Mouse (Mus musculus) kidney, postnatal 0 days (tissue): ENCODE results near the gene Gsdma3. TPM values are rescaled to one million over a fixed set of nuclear protein-coding genes. Genes with fewer than 3 reads are reported as not detected.

Experiments
- ATAC-seq: fragments of 200-750 bp; cut with Nextera tagmentation; replicated peaks from 2 replicates; pipeline ENCODE4 v1.8.0; 2017; ENCODE audit warnings: low read depth, moderate number of reproducible peaks, moderate TSS enrichment, moderate library complexity; ENCODE audit not compliant: low FRiP score
- DNase-seq: peaks from one replicate; pipeline ENCODE4 v3.0.0-alpha.2; 2016; ENCODE audit warnings: low spot score
- H3K27ac ChIP-seq: fragments of 300-500 bp; sonication (generic); 2 replicates; pipeline ENCODE4 v1.5.1; 2014; ENCODE audit warnings: mild to moderate bottlenecking
- H3K27me3 ChIP-seq: fragments of 300-500 bp; sonication (generic); 2 replicates; pipeline ENCODE4 v1.6.1; 2014; ENCODE audit warnings: low read length, mixed read lengths; ENCODE audit not compliant: insufficient read depth
- H3K36me3 ChIP-seq: fragments of 300-500 bp; sonication (generic); 2 replicates; pipeline ENCODE4 v1.6.1; 2014; ENCODE audit warnings: low read length, mixed read lengths; ENCODE audit not compliant: insufficient read depth
- H3K4me1 ChIP-seq: fragments of 300-500 bp; sonication (generic); replicated peaks from 2 replicates; pipeline ENCODE4 v1.6.1; 2014; ENCODE audit warnings: antibody characterized with exemption, low read length, mixed read lengths; ENCODE audit not compliant: insufficient read depth
- H3K4me2 ChIP-seq: fragments of 300-500 bp; sonication (generic); 2 replicates; pipeline ENCODE4 v1.6.1; 2014; ENCODE audit warnings: mild to moderate bottlenecking, low read length, moderate library complexity, mixed read lengths
- H3K4me3 ChIP-seq: fragments of 300-500 bp; sonication (generic); replicated peaks from 2 replicates; pipeline ENCODE4 v1.5.1; 2014; ENCODE audit warnings: low read depth, low read length
- H3K9ac ChIP-seq: fragments of 300-500 bp; sonication (generic); 2 replicates; pipeline ENCODE4 v1.6.1; 2014; ENCODE audit warnings: low read depth, low read length
- H3K9me3 ChIP-seq: fragments of 300-500 bp; sonication (generic); replicated peaks from 2 replicates; pipeline ENCODE4 v1.6.1; 2016; ENCODE audit warnings: low read length, inconsistent platforms, mixed read lengths
- CTCF ChIP-seq: IDR thresholded peaks from 2 replicates; pipeline ENCODE4 v1.5.1; 2016; ENCODE audit warnings: antibody characterized with exemption, low read depth, mild to moderate bottlenecking, moderate library complexity
- WGBS: fragments of 180-500 bp; shearing (Covaris S2); extraction: QIAGEN DNeasy Blood & Tissue Kit; methylation state at CpG from one replicate; pipeline ENCODE4 v1.1.7; 2014; 5-methylcytosine and 5-hydroxymethylcytosine counted together
- polyA plus RNA-seq: library from polyadenylated mRNA; unstranded; fragments of >200 nt; fragmentation: Nextera tagmentation; extraction: Ambion mirVana; gene quantifications from 2 replicates; pipeline ENCODE4 v1.2.1, GENCODE M21; 2015

Gene Gsdma3
- not detected in 2 replicates for polyA plus RNA-seq

- TF ChIP-seq CTCF: no peak
- no peak for ATAC-seq
- H3K36me3 ChIP-seq: no peaks in the 10 kb centered on the region
- H3K27ac ChIP-seq: no peak within 1 kb of the TSS
- H3K4me2 ChIP-seq: no peak within 1 kb of the TSS
- 88% methylated on average over 10 of the region's 10 CpGs for WGBS
- no peak within 1 kb of the TSS for H3K4me3 ChIP-seq
- no peaks in the 10 kb centered on the region for H3K9me3 ChIP-seq
- H3K27me3 ChIP-seq: no peaks in the 10 kb centered on the region
- no peak for DNase-seq
- no peaks in the 10 kb centered on the region for H3K4me1 ChIP-seq
- no peak within 1 kb of the TSS for H3K9ac ChIP-seq
Observed at GRCm38 (mm10) chr11:98625611-98626410, at the start of gene Gsdma3, which contains the start of gene Gm12355. TSS of gene Gsdma3 (plus strand) at chr11:98626360. TSS of gene Gm12355 (minus strand) at chr11:98625661.

GRCm38 (mm10) chr11:98577776-98578175, 48.4 kb upstream of the Gsdma3 start:
- Histone ChIP-seq H3K27ac (no peak overlapping the region), H3K4me3 (no peak overlapping the region), H3K4me2 (no peak overlapping the region), H3K9ac (no peak overlapping the region), H3K9me3 (no peaks in the 10 kb centered on the region), H3K36me3 (peaks cover 13% of the 10 kb centered on the region; the same call in 1 of the 2 replicates), H3K27me3 (no peaks in the 10 kb centered on the region), H3K4me1 (no peaks in the 10 kb centered on the region)
- no peak for TF ChIP-seq CTCF
- DNase-seq: no peak
- ATAC-seq: no peak
- 83% methylated on average over 5 of the region's 5 CpGs for WGBS

DNA sequence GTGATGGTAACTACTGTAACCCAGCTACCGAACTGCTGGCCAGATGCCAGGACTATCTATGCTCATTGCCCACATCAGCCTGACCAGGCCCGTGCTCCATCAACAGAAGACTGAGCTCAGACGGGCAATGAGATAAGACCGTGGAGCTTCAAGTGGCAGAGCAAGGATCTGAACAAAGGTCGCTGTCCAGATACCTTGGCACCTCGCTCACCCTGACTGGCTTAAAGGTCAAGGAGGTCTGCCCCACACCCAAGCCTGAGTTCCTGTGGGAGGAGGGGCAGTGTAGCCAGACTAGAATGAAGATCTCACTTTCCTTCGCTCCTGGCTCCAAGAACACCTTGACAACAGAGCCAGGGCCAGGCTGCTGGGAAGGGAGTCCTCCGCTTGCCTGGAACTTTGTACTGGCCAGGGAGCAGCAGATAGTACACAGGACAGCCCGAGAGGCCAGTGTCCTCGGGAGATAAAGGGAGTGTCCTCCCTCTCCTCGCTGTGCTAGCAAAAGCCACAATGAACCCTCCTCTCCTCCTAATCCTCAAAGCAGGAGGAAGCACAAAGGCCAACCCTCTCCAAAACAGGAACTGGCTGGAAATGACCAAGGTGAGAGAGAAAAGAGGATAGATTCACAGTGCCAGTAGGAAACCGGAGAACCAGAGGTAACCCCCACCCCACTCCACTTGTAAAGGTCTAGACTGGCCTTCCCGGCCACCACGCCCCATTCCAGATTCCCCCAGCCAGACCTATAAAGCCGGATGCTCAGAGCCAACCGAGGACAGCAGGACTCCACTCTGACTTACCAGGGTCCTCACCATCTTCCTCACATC, 45.6 kb upstream of the Gsdma3 start:
- no peak overlapping the region for H3K4me3 ChIP-seq
- no peaks in the 10 kb centered on the region for H3K27me3 ChIP-seq
- no peak overlapping the region for H3K4me2 ChIP-seq
- H3K9ac ChIP-seq: no peak overlapping the region
- no peak for TF ChIP-seq CTCF
- 0 out of 2 replicates have a peak, but pooled peaks have one; percentile 36 for ATAC-seq
- peaks cover 19% of the 10 kb centered on the region; the same call in 1 of the 2 replicates for H3K36me3 ChIP-seq
- no peak overlapping the region for H3K27ac ChIP-seq
- H3K4me1 ChIP-seq: peaks cover 6% of the 10 kb centered on the region
- 73% methylated on average over 16 of the region's 16 CpGs for WGBS
- no peaks in the 10 kb centered on the region for H3K9me3 ChIP-seq
- no peak for DNase-seq

- no peak for TF ChIP-seq CTCF
- Histone ChIP-seq H3K27ac (no peak overlapping the region), H3K36me3 (peaks cover 19% of the 10 kb centered on the region; the same call in 1 of the 2 replicates), H3K9ac (no peak overlapping the region), H3K27me3 (no peaks in the 10 kb centered on the region), H3K9me3 (no peaks in the 10 kb centered on the region), H3K4me3 (no peak overlapping the region), H3K4me1 (peaks cover 14% of the 10 kb centered on the region), H3K4me2 (no peak overlapping the region)
- ATAC-seq: no peak
- 70% methylated on average over 17 of the region's 17 CpGs for WGBS
- no peak for DNase-seq
Observed at GRCm38 (mm10) chr11:98581286-98582029, 44.7 kb upstream of the Gsdma3 start.

GRCm38 (mm10) chr11:98582030-98582388, 44.2 kb upstream of the Gsdma3 start:
- peaks cover 14% of the 10 kb centered on the region for H3K4me1 ChIP-seq
- WGBS: 89% methylated on average over 8 of the region's 8 CpGs
- peaks cover 19% of the 10 kb centered on the region; the same call in 1 of the 2 replicates for H3K36me3 ChIP-seq
- no peaks in the 10 kb centered on the region for H3K27me3 ChIP-seq
- DNase-seq (no peak), ATAC-seq (no peak)
- no peak overlapping the region for H3K9ac ChIP-seq
- no peak for TF ChIP-seq CTCF
- H3K4me2 ChIP-seq: no peak overlapping the region
- H3K4me3 ChIP-seq: no peak overlapping the region
- H3K9me3 ChIP-seq: no peaks in the 10 kb centered on the region
- no peak overlapping the region for H3K27ac ChIP-seq
